Mouse (Mus musculus): ENCODE results near the gene Zfp628. TPM values are rescaled to one million over a fixed set of nuclear protein-coding genes. Genes with fewer than 3 reads are reported as not detected.
A peak's percentile ranks its signal among the peaks of the same experiment; 100 is the strongest.

The Zfp628 gene
- polyA plus RNA-seq, 1 experiment from 2014 or later, result 4.6 TPM

DNA sequence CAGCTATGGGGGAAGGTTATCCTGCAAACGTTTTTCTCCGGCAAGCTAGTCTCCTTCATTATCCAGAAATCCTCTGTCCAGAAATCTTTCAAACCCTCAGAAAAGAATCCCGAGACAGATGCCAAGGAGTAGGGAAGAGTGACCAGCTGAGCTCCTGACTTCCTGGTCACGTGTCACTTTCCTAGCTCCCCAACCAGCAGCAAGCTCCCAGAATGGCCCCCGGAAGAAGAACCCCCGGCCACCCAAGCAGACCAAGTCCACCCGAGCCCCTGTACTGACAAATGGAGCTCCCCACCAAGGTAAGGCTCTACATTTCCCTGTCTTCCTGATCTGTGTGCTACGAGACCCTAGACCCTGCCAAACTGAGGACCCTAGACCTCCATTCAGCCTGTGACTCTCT, 12.7 kb downstream of the Zfp628 start:
- WGBS, result 70% methylated on average over 8 of the region's 8 CpGs
- Histone ChIP-seq H3K9me3 (no peaks in the 10 kb centered on the region), H3K36me3 (replicated peaks) (no peaks in the 10 kb centered on the region), H3K9ac (no peak overlapping the region), H3K27ac (no peak overlapping the region), H3K27me3 (no peaks in the 10 kb centered on the region), H3K4me3 (replicated peaks) (no peak overlapping the region), H3K4me1 (peaks cover 44% of the 10 kb centered on the region), H3K4me2 (no peak overlapping the region)
- no peak for ATAC-seq (ENCODE audit: low FRiP score)

DNA sequence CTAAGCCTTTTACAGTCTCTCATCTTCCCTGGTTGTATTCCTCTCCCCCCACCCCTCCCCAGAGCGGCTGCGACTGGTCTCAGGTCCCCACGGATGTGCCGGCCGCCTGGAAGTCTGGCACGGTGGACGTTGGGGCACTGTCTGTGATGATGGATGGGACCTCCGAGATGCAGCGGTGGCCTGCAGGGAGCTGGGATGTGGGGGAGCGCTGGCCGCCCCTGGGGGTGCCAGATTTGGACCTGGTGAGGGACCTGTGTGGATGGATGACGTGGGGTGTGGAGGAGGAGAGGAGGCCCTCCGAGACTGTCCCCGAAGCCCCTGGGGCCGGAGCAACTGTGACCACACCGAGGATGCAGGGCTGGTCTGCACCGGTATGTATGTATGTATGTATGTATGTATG, 13.3 kb downstream of the Zfp628 start:
- H3K27ac ChIP-seq, result no peak overlapping the region
- no peak overlapping the region for H3K4me3 ChIP-seq (replicated peaks)
- H3K36me3 ChIP-seq (replicated peaks), result no peaks in the 10 kb centered on the region
- no peaks in the 10 kb centered on the region for H3K9me3 ChIP-seq
- peaks cover 38% of the 10 kb centered on the region for H3K4me1 ChIP-seq
- no peak for ATAC-seq (ENCODE audit: low FRiP score)
- H3K4me2 ChIP-seq, result no peak overlapping the region
- no peak overlapping the region for H3K9ac ChIP-seq
- 86% methylated on average over 17 of the region's 17 CpGs for WGBS
- H3K27me3 ChIP-seq, result no peaks in the 10 kb centered on the region

DNA sequence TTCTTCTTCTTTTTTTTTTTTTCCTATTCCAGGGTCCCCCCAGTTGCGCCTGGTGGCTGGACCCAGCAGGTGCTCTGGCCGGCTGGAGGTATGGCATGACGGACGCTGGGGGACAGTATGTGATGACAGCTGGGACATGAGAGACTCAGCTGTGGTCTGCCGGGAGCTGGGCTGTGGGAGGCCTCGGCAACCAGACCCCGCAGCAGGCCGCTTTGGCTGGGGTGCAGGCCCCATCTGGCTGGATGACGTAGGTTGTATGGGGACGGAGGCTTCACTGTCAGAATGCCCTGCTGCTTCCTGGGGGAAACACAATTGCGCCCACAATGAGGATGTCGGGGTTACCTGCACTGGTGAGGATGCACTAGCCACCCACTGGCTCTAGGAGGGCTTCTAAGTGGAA, 18.1 kb downstream of the Zfp628 start:
- H3K9me3 ChIP-seq, result 0 out of 2 replicates have a peak, but pooled peaks cover 7% of the 10 kb centered on the region
- H3K27me3 ChIP-seq, result no peaks in the 10 kb centered on the region
- WGBS, result 84% methylated on average over 12 of the region's 12 CpGs
- no peak overlapping the region for H3K4me3 ChIP-seq (replicated peaks)
- H3K27ac ChIP-seq, result no peak overlapping the region
- H3K9ac ChIP-seq, result no peak overlapping the region
- no peaks in the 10 kb centered on the region for H3K4me1 ChIP-seq
- no peak overlapping the region for H3K4me2 ChIP-seq
- no peak for ATAC-seq (ENCODE audit: low FRiP score)
- H3K36me3 ChIP-seq (replicated peaks), result no peaks in the 10 kb centered on the region

DNA sequence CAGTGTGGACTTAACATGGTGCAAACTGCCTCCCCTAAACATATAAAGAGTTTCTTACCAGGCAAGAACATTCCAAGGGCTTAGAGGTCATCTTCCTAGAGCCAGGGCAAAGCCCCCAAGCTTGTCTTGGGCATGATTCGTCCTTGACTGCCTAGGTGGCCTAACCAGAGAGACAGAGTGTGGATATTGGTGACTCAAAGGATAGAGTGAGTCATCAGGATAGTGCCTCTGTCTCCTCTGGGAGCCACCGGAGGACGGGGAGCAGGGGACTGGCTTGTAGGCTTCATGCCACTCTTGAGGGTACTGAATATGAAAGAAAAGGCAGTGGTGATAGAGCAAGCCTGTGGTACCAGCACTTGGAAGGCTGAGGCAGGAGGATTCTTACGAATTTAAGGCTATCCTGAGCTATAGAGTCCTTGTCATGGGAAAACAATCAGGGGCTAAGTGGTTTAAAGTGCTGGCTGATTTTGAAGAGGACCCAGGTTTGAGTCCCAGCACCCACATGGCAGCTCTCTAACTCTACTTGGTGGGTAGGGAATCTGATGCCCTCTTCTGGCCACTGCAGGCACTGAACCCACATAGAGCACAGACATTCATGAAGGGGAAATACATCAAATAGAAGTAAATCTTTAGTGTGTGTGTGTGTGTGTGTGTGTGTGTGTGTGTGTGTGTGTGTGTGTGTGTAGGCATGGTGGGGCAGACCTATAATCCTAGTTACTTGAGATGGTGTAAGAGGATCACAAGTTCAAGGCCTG, 19.3 kb downstream of the Zfp628 start:
- H3K36me3 ChIP-seq (replicated peaks), result no peaks in the 10 kb centered on the region
- no peak overlapping the region for H3K4me3 ChIP-seq (replicated peaks)
- 0 out of 2 replicates have a peak, but pooled peaks cover 7% of the 10 kb centered on the region for H3K9me3 ChIP-seq
- no peak for ATAC-seq (ENCODE audit: low FRiP score)
- H3K27me3 ChIP-seq, result no peaks in the 10 kb centered on the region
- H3K4me2 ChIP-seq, result no peak overlapping the region
- WGBS, result 74% methylated on average over 4 of the region's 4 CpGs
- no peak overlapping the region for H3K9ac ChIP-seq
- no peak overlapping the region for H3K27ac ChIP-seq
- H3K4me1 ChIP-seq, result no peaks in the 10 kb centered on the region

DNA sequence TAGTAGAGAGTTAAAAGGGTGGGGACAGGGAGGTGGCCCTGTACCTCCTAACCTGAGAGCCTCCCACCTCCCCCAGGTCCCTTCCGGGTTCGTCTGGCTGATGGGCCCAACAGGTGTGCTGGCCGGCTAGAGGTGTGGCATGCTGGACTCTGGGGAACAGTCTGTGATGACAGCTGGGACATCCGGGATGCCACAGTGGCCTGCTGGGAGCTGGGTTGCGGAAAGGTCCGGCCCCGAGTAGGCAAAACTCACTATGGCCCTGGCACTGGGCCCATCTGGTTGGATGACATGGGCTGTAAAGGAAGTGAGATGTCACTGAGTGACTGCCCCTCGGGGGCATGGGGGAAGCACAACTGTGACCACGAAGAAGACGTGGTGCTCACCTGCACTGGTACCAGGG, 21.8 kb downstream of the Zfp628 start:
- ATAC-seq (ENCODE audit: low FRiP score), result no peak
- Histone ChIP-seq H3K4me1 (no peaks in the 10 kb centered on the region), H3K27me3 (no peaks in the 10 kb centered on the region), H3K27ac (no peak overlapping the region), H3K4me3 (replicated peaks) (no peak overlapping the region), H3K36me3 (replicated peaks) (no peaks in the 10 kb centered on the region), H3K4me2 (no peak overlapping the region), H3K9ac (no peak overlapping the region), H3K9me3 (0 out of 2 replicates have a peak, but pooled peaks cover 7% of the 10 kb centered on the region)
- 84% methylated on average over 10 of the region's 10 CpGs for WGBS

DNA sequence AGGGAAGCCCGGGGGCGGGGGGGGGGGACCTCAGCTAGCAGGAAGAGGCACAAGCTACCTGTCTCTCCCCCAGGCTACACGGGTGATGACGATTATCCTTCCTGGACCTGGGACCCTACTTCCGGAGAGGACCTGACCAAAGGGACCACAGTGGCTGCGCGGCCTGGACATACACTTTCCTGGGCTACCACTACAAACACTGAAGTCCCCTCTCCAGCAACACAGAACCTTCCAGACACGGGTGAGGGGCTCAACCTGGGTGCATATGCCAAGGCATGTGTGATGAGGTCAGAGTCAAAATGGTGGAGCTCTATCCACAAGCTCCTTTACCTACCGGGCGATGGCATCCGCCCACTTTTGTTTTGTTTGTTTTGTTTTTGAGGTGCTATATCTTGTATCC, 22.4 kb downstream of the Zfp628 start:
- WGBS, result 87% methylated on average over 10 of the region's 11 CpGs
- no peaks in the 10 kb centered on the region for H3K27me3 ChIP-seq
- H3K27ac ChIP-seq, result no peak overlapping the region
- H3K4me1 ChIP-seq, result no peaks in the 10 kb centered on the region
- no peak overlapping the region for H3K9ac ChIP-seq
- H3K4me3 ChIP-seq (replicated peaks), result no peak overlapping the region
- H3K4me2 ChIP-seq, result no peak overlapping the region
- no peaks in the 10 kb centered on the region for H3K36me3 ChIP-seq (replicated peaks)
- H3K9me3 ChIP-seq, result 0 out of 2 replicates have a peak, but pooled peaks cover 7% of the 10 kb centered on the region
- ATAC-seq (ENCODE audit: low FRiP score), result no peak

DNA sequence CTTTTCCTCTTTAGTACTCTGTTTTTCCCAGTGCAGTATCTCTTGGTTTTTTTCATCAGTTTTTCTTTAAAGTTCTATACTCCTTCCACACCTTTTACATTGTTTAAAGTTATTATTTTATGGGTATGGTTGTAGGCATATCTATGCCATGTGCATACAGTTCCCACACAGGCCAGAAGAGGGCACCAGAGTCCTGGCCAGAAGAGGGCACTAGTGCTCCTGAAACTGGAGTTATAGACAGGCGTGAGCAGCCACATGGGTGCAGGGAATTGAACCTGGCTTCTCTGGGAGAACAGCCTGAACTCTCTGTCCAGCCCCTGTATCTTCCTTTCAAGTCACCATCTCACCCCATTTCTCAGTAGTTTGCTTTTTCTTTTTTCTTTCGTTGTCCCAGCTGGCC, 23.4 kb downstream of the Zfp628 start:
- 0 out of 2 replicates have a peak, but pooled peaks cover 7% of the 10 kb centered on the region for H3K9me3 ChIP-seq
- 30% methylated on average over 2 of the region's 2 CpGs for whole genome bisulfite sequencing
- no peak overlapping the region for H3K27ac ChIP-seq
- no peak overlapping the region for H3K4me3 ChIP-seq (replicated peaks)
- H3K27me3 ChIP-seq, result no peaks in the 10 kb centered on the region
- H3K4me2 ChIP-seq, result no peak overlapping the region
- peaks cover 2% of the 10 kb centered on the region; the same call in 1 of the 2 replicates for H3K4me1 ChIP-seq
- no peaks in the 10 kb centered on the region for H3K36me3 ChIP-seq (replicated peaks)
- ATAC-seq (ENCODE audit: low FRiP score), result no peak; the same call in 1 of the 2 replicates
- H3K9ac ChIP-seq, result no peak overlapping the region

DNA sequence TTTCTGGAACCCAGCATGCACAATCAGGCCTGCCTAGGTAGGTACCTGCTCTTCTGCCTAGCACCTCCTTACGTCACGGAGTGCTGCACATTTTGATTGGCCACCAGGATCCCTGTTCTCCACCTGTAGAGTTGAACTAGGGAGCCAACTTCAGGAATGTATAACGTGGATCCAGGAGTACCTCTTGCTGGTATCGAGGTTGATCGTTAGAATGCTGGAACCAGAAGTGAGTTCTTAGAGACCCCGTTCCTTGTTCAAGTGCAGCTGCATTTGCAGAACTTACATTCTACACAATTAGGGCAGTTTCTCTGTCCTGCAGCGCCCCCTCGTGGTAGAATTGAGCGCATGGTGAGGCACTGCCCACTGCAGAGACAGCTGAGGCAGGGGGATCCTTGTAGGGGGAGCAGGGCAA, 25.1 kb downstream of the Zfp628 start:
- H3K9ac ChIP-seq, result no peak overlapping the region
- peaks cover 4% of the 10 kb centered on the region; the same call in 1 of the 2 replicates for H3K4me1 ChIP-seq
- no peak overlapping the region for H3K4me2 ChIP-seq
- peak; percentile 67; the same call in 1 of the 2 replicates for ATAC-seq (ENCODE audit: low FRiP score)
- H3K27ac ChIP-seq, result no peak overlapping the region
- H3K9me3 ChIP-seq, result no peaks in the 10 kb centered on the region
- H3K27me3 ChIP-seq, result no peaks in the 10 kb centered on the region
- no peaks in the 10 kb centered on the region for H3K36me3 ChIP-seq (replicated peaks)
- no peak overlapping the region for H3K4me3 ChIP-seq (replicated peaks)
- 21% methylated on average over 9 of the region's 9 CpGs for WGBS

DNA sequence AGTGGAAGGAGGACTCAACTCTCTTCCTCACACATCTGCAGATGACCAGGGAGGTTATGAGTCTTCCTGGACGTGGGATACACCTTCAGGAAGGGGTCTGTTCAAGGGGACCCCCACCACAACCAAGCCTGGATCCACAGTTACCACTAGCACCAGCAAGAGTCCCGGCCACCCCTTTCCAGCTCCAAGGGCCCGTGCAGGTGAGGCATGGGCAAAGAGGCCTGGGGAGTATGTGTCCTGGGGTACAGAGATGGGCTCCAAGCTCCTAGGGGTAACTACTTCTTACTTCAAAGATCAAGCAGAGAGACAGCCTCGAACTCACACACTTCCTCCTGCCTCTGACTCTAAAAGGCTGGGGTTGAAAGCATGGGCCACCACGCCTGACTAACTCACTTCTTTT, 27.7 kb downstream of the Zfp628 start:
- no peaks in the 10 kb centered on the region for H3K27me3 ChIP-seq
- no peak overlapping the region for H3K27ac ChIP-seq
- H3K4me3 ChIP-seq (replicated peaks), result no peak overlapping the region
- no peak overlapping the region for H3K4me2 ChIP-seq
- no peak for ATAC-seq (ENCODE audit: low FRiP score)
- H3K4me1 ChIP-seq, result peaks cover 4% of the 10 kb centered on the region; the same call in 1 of the 2 replicates
- 56% methylated on average over 5 of the region's 5 CpGs for WGBS
- H3K36me3 ChIP-seq (replicated peaks), result no peaks in the 10 kb centered on the region
- H3K9me3 ChIP-seq, result no peaks in the 10 kb centered on the region
- H3K9ac ChIP-seq, result no peak overlapping the region

DNA sequence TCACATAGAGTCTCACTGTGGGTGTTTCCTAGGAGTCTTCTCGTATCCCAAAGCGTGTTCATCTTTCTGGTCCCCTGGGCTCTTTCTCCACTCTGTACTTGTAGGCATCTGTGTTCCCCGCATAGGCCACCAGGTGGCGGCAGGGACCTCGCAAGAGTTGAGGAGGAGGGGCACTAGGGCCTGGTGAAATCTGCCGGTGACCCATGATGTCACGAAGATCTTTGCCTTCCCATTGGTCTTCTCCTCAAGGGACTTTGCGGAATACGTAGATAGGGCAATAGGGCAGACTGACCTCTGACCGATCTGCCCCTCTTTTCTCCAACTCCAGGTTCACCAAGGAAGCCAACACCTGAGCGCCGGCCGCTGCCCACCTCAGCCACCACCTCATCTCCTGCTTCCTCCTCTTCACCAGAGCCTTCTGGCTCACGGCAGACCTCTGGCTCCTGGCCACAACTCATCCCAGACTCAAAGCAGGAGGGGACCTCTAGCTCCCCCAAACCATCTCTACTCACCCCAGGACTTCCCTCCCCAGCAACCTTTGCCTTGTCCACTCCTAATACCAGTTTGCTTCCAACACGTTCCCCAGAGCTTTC, 28.3 kb downstream of the Zfp628 start:
- WGBS, result 19% methylated on average over 15 of the region's 15 CpGs
- no peaks in the 10 kb centered on the region for H3K36me3 ChIP-seq (replicated peaks)
- H3K27me3 ChIP-seq, result no peaks in the 10 kb centered on the region
- peak overlapping the region; percentile 28 for H3K4me3 ChIP-seq (replicated peaks)
- no peaks in the 10 kb centered on the region for H3K9me3 ChIP-seq
- H3K27ac ChIP-seq, result no peak overlapping the region
- ATAC-seq (ENCODE audit: low FRiP score), result peak; percentile 76
- peaks cover 4% of the 10 kb centered on the region; the same call in 1 of the 2 replicates for H3K4me1 ChIP-seq
- H3K4me2 ChIP-seq, result peak overlapping the region; percentile 45
- no peak overlapping the region; the same call in 1 of the 2 replicates for H3K9ac ChIP-seq

DNA sequence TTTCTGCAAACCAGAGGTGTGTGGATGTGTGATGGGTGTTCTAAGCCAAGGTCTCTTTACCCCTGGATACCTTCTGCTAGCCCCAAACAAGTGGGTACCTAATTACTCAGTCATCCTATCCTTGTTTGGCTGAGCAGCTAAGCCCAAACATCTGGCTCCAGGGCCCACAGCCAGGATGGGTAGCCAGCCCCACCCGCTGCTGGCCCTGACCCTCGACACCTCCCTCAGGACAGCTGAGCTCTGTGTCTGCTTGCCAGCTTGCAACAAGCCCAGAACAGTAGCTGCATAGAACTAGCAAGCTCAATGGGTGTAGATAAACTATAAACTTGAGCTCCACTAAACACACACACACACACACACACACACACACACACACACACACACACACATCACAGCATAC, 32.8 kb downstream of the Zfp628 start:
- Histone ChIP-seq H3K9me3 (no peaks in the 10 kb centered on the region), H3K4me2 (no peak overlapping the region), H3K27me3 (no peaks in the 10 kb centered on the region), H3K9ac (no peak overlapping the region), H3K36me3 (replicated peaks) (no peaks in the 10 kb centered on the region), H3K4me3 (replicated peaks) (no peak overlapping the region), H3K4me1 (peaks cover 4% of the 10 kb centered on the region; the same call in 1 of the 2 replicates), H3K27ac (no peak overlapping the region)
- no peak for ATAC-seq (ENCODE audit: low FRiP score)
- 73% methylated on average over 2 of the region's 2 CpGs for WGBS

DNA sequence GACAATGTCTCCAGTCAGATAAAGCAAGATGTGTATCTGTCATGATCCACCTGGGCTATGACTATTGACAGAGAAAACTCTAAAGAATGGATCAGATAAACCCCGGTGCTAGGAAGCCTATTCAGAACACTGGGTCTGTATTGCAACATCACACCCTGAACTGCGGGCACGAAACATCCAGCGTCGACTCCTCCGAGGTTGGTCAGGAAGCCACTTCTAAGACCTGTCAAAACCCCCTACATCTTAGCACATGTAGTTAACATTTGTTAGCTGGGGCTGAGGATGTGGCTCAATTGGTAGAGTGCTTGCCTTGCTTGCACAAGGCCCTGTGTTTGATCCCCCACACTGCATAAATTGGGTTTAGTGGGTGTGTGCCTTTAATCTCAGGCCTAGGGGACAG, 33.4 kb downstream of the Zfp628 start:
- H3K27me3 ChIP-seq, result peaks cover 5% of the 10 kb centered on the region; the same call in 1 of the 2 replicates
- no peak overlapping the region for H3K4me3 ChIP-seq (replicated peaks)
- H3K9ac ChIP-seq, result no peak overlapping the region
- no peaks in the 10 kb centered on the region for H3K36me3 ChIP-seq (replicated peaks)
- no peak overlapping the region for H3K27ac ChIP-seq
- 82% methylated on average over 6 of the region's 6 CpGs for WGBS
- H3K4me2 ChIP-seq, result no peak overlapping the region
- H3K4me1 ChIP-seq, result peaks cover 2% of the 10 kb centered on the region; the same call in 1 of the 2 replicates
- H3K9me3 ChIP-seq, result no peaks in the 10 kb centered on the region
- ATAC-seq (ENCODE audit: low FRiP score), result no peak
